Mouse (Mus musculus): ENCODE measurements at regions not wholly inside any gene's neighbourhood (a gene's known extent, or its start where the extent isn't known, plus 50 kb on each side); places are given as distances from the start of the nearest gene placed in this dataset.

DNA sequence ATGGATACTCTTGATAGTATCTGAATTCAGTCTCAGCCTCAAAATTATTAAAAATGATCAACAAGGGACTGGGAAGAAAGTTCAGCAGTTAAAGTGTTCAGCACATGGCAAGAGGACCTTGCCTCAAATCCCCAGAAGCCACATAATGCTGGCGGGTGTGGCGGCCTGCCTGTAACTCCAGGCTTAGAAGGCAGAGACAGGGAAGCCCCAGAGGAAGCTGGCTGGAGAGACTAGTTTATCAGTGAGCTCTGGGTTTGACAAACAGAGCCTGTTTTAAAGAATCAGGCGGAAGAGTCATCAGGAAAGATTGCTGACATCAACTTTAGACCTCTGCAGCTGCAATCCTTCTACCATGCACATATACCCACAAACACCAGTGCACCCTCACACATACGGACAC lies 52.1 kb upstream of the Fyn start:
- DNase-seq (ENCODE audit: extremely low spot score, low read depth, low spot score), result no peak

DNA sequence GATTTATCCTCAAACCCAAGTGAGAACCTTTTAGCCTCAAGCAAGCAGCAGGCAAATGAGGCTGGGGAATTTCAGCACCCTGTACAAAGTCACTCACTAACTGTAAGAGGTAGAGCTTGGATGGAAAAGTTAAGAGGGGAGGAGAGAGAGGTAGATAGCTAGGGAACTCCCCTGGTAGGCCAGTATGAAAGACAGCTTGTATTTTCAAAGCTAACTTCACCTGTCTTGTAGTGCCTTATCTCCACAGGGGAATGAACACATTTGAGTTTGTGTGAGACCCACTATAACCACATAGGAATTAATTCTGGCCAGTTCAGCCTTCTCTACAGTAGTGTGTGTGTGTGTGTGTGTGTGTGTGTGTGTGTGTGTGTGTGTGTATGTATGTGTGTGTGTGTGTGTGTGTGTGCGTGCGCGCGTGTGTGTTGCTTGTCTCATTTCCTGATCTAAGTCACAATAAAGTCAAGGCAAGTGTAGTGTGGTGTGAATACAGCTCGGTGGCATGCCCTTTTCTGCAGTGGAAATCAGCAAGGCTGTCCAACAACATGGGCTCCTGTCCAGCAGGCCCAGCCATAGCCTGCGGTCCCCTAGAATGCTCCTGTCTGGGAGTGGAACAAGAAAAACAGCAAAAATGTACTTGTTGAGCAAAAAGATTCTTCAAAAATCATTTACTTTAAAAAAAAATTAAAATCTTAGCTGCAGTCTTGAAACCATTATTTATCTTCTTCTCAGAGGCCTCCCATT lies 53.1 kb upstream of the Fyn start:
- DNase-seq (ENCODE audit: extremely low spot score, low read depth, low spot score), result no peak

DNA sequence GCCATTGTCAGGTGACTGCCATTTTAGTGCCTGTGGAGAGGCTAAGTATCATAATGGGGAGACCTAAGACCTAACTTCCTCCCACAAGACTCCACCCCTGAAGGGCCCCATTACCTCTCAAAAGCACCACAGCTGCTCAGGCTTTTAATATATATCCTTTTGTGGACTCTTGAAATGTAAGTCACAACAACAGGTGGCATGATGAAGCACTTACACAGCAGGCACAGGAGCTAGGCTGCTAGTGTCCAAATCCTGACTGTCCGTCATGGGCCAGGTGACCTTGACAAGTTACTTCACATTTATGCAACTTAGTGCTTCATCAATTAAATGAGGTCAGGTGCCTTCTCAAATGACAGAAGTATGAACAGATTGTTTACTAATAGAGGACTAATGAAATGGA lies 57.2 kb upstream of the Fyn start:
- no peak for DNase-seq (ENCODE audit: extremely low spot score, low read depth, low spot score)

DNA sequence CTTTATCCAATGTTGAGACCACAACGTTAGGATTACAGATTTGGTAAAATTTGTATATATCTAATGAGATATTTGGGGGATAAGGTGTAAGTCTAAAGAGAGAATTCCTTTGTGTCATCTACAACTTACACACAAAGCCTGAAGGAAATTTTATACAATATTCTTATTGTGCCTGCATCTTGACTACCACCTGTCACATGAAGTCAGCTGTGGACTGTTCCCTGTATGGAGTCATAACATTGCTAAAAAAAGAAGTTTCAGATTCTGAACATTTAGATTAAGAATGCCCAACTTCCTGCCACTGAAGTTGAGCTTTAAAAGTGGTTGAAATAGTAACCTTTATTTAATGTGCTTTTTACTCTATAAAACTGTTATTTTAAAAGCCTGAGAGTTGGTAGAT lies 60.1 kb upstream of the Fyn start:
- no peak for DNase-seq (ENCODE audit: extremely low spot score, low read depth, low spot score)

DNA sequence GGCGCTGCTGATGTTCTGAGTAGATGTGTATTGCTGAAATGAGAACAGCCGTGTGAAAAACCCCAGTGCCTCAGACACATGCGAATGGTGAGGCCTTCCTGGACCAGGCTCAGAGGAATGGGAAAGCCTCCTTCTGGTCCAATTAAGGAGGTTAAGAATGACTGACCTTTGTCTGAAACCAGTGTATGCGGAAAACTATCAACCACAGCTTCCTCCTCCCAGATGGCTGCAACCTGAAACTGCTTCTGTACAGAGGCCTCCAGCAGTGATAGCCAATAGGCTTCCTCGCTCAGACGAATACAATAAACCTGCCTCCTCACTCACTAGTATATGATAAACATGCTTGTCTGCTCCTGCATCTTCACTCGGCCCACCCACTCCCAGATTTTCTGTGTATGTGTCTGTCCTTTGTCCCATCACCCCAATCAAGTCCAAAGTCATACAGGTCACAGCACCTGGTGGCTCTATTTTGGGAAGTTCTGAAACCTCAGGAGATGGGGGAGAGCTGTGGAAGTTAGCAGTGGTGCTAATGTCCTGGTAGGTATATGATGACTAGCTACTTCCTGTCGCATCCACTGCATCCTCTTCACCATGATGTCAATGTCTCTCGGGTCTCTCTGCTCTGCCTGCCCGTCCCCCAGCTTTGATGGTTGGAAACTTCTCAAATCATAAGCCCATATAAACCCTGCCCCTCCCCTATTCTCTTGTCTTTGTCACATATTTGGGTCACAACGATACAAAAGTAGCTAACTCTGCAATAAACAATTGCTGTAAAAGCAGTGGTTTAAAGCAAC lies 75.8 kb upstream of the Fyn start:
- peak; percentile 20 for DNase-seq (ENCODE audit: extremely low spot score, low read depth, low spot score)

DNA sequence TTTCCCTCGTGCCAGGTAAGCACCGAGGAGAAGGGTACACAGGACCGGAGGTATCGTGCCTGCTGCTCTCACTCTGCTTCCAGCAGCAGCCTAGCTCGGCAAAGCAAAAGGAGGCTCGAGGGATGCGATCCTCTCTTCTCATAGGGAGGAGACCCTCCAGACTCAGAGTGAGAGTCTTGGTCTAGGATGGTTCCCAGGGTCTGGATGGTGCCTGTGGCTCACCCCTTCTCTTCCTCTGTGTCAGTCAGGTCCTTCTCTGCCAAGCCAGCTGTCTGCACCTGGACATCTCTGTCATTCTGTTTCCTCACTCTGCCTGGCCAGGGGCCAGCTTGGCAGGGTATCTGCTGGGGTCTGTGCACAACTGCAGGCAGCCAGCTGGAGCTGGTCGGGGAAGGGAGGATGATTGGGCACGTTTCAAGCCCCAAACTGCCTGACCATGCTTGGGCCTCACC lies 76.9 kb upstream of the Fyn start:
- DNase-seq (ENCODE audit: extremely low spot score, low read depth, low spot score), result no peak

DNA sequence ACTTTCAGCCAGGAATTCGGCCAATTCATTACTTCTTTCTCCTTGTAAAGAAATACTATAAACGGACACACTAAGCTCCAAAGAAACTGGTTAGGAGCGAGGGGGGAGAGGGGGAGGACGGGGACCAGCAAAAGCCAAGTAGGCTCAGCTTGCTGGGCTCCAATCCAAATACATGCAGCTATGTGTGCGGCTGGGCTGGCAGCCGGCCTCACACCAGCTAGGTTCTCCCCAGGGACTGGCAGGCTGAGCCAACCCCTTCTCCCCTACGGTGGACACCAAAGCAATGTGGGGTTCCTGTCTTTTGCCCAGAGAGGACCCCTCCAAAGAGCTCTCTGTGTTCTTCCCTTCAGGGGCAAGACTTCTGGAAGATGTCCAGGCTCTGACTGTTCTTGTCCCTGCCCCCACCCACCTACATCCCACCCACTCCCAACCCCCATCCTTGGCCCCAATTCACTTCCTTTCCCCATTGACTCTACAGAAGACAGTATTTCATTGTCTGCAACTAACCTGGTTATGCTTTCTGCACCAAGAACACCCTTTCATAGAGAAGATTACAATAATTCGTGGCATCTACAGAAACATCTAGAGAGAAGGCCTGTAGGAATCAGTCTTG lies 77.4 kb upstream of the Fyn start:
- DNase-seq (ENCODE audit: extremely low spot score, low read depth, low spot score), result no peak

DNA sequence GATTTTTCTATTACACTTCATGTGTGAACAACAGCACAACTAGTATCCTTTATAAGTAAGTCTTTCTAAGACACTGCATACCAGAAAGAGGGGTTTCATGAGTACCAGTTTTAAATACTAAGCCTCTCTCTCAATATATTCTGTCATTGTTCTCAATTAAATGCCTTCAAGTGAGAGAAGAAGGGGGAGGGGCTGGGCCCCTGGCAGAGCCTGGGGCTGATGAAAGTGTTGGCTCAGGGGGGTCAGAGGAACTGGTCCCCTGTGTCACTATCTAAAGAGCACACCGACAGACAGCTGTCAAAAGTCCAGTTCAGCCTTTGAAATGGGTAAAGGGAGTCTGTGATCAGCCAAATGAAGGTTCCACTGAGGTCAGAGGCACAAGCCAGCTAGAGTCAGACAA lies 78.4 kb upstream of the Fyn start:
- DNase-seq (ENCODE audit: extremely low spot score, low read depth, low spot score), result no peak

DNA sequence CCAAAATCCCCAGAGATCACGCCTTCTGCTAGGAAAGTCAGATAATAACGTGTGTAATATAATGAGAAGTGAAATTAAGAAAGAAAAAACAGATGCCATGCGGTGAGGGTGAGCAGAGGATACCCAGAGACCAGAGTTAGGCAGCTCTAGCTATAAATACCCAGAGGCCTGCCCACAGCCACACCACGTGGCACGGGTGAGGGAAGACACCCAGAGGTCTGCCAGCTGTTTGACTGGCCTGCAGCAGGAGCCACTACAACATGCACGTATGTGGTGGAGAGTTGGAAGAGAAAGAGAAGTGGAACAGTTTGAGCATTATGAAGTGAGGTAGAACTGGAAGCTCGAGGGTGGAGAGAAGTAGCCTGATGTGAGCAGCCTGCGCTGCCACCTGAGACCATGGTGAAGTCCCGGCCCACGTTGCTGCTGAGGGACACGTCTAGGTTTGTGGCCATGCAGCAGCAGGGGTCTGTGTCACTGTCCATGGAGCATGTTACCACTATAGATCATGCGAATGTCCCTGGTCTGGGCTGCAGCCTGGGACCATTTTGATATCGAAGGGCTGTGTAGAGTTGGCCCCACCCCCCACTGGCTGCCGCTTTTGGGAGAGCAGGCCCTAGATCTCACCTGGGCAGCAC lies 88.2 kb upstream of the Fyn start:
- DNase-seq (ENCODE audit: extremely low spot score, low read depth, low spot score), result no peak

DNA sequence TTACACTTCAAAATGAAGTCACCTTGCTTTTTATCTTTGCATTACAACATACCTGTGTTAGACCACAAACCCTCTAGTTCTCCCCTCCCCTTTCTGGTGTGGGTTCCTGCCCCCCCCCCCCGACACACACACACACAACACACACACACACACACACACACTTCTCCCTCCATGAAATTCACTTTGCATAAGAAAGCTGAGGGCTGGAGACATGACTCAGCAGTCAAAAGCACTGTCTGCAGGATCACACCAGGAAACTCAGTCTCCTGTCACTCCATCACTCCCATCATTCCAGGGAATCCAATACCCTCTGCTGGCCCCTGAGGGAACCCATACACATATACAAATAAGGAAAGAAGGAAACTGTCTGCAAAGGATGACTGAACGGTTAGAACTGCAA lies 94.5 kb upstream of the Fyn start:
- DNase-seq (ENCODE audit: extremely low spot score, low read depth, low spot score), result no peak

DNA sequence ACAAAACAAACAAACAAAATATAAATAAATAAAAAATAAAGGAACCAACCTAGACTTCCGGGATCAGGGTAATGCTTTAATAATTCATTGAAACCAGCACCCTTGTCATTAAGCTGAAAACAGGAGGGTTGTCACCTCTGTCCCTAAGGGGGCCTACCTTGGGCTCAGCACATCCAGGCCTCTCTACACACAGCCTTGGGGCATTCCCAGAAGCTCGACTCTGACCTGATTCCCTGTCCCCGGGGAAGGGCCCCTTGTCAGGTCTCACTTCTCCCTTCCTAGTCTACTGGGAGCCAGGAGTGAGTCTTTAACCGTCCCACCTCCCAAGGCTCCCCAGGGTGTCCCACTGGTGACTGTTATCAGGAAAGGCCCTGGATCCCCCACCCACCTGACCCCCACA lies 95.2 kb upstream of the Fyn start:
- no peak for DNase-seq (ENCODE audit: extremely low spot score, low read depth, low spot score)

DNA sequence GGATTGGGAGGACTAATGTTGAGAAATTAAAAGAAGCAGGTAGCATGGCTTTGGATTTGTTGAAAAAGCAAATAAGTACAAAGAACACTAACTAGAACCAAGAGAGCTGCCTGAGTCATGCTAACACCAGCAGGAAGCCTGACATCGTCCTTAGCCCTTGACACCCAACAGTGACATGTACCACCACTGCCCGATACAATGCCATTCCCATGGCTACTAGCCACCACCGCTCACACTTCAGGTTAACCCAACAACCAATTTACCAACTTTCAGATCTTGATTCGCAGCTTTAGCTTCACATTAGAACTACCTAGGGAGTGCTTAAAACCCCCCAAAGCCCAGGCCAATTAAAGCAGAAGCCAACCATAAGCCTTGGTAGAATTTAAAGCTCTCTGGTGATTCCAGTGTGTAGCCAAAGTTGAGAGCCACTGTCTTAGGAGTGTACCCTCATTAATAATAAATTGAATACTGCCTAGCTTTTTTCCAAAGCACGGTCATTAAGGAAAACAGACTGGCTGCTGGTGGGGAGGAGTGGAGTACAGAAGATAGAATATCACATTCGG lies 96.2 kb upstream of the Fyn start:
- no peak for DNase-seq (ENCODE audit: extremely low spot score, low read depth, low spot score)

DNA sequence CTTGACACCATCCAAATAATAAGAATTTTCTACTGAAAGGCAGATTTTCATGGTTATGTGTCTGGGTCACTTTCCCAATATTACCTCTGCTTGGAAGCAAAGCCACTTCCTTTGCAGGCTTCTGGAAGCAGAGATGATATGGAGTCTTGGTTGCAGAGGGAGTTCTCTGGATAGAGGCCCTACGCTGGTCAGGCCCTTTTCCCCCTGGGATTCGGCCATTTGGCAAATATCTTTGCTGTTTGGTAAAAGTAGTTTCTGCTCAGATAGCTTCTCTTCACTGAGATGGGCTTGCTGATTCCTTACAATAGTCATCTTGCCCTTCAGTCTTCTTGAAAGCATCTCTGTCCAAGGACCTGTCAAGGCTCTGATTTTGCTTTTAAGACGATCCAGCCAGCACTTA lies 98.2 kb upstream of the Fyn start:
- DNase-seq (ENCODE audit: extremely low spot score, low read depth, low spot score), result no peak

DNA sequence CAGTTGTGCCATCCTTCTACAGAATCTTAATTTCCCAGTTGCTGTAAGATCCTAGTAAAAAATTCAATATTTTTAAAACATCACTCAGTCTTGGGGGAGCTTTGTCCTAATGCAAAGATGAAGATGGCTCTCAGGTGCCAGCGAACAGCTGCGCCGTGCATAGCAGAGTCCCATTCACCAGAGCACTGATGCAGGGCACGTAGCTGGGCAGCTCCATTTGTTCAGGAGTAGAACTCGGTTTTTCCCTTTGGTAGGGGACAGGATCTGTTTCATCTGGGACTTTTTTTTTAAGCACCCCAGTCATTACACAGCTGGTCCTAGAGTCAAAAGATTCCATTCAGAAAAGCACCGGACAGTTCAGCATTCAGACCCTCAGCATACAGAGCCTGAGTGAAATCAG lies 101.4 kb upstream of the Fyn start:
- no peak for DNase-seq (ENCODE audit: extremely low spot score, low read depth, low spot score)

DNA sequence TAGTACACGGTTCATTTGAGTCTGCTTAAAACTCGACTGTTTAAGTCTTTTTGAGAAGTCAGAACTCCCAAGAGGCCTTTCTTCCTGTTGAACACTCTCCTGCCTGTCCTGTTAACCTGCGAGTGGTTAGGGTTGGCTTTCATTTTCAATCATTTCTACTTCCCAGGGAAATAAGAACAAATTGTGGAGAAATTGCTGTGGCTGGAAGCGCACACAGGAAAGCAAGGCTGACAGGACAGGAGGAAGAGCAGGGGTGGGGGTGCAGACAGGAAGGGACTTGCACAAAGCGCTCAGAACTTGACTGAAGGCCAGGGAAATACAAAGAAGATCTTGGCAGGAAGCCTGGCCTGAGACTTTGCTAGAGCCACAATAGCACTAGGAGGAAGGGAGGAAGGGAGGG lies 102.2 kb upstream of the Fyn start:
- no peak for DNase-seq (ENCODE audit: extremely low spot score, low read depth, low spot score)

DNA sequence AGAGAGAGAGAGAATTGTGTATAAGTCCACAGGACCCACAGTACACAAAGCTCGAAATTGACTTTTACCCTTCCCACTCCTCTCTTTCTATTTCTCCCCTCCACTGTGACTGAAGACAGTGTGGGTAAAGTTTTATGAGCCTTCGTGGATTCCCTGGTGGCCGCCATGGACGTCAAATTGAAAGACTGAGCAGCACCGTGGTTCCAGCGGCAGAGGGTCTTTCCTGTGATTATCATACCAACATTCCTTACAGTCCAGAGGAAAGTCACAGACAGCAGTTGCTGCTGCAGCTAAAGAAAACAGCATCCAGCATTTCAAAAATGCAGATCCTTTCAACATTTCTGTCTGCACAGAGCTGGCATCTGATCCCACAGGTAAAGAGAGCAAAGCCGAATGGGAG lies 98.9 kb upstream of the Ccn6 start:
- DNase-seq (ENCODE audit: extremely low spot score, low read depth, low spot score), result no peak

DNA sequence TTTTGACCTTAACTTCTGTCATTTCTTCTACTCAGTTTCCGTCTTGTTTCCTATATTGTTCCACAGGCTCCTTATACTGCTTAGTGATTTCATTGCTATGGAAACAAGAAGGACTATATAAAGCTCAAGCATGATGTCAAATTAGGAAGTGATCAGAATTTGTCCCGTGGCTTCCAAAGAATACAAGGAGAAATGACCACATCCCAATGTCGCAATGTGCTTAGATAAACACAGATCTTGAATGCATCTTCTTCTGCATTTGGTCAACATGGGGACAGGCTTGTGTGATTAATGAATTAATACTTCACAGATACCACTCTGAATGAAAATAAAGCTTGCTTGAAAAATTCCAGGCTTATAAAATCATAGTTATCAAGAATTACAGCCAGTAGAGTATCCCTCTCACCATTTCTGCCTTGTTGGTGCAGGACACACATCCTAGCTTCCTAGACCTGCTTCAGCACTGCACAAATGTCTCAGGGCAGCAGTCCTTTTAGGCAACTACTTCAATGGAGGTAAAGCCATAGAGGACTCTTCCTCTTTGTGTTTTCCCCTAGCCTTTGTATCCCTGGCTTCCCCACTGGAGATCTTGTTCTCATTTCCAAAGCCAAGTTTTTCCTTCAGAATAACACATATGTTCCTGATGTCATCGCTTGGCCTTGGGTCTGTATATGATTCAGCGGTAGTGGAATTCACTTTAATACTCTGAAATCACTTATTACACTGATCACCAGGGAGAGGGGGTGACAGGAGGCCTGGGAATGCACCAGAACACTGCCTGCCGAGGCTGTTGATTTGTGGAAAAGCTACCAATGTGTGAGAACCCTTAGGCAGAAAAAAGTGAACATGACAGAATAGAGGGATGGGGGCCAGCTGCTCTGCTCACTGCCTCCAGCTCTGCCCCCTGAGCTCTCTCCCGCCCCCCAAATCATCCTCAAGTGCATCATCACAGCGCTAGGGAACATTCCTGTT lies 97.9 kb upstream of the Ccn6 start:
- DNase-seq (ENCODE audit: extremely low spot score, low read depth, low spot score), result no peak

DNA sequence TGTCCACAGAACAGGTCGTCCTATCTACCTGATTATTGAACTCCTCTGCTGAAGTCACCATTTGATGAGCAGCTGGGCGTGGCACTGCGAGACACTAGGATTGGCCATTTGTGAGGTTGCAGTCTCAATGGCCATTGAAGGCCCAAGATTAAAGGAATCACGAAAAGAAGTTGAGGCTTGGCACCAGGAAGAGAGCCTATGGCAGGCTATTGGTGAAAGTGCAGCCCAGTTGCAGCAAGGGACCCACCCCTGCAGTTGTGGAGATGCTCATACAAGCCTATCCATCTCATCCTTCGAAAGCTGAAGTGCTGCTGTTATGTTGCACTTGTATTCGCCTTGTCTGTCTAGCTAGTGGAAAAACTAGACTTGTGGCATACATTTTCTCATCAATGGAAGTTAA lies 96.5 kb upstream of the Ccn6 start:
- DNase-seq (ENCODE audit: extremely low spot score, low read depth, low spot score), result no peak

DNA sequence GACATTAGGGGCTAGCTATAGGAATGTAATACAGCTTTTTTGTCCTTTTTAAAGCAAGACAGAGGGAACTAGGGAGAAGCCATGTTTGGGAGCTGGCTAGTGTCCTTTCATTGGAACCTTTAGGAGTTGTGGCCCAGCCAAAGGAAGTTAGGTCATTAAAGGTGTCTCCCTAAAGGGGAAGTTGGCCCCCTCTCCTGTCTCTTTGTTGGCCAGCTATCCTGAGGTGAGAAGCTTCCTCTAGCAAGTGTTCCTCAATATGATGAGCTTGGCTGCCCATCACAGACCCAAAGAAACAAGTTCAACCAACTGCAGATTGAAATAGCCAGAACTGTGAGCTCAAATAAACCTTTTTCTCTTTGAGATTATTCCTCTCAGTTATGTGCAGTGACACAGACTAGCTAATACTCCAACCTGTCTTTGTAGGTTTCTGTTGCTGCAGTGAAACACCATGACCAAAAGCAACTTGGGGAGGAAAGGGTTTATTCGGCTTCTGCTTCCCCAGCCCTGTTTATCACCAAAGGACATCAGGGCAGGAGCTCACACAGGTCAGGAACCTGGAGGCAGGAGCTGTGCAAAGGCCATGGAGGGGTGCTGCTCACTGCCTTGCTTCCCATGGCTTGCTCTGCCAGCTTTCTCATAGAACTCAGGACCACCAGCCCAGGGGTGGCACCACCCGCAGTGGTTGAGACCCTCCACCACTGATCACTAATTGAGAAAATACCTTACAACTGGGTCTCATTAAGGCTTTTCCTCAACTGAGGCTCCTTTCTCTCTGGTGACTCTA lies 94.0 kb upstream of the Ccn6 start:
- DNase-seq (ENCODE audit: extremely low spot score, low read depth, low spot score), result no peak

Measured in hindlimb bud, embryonic 11.5 days (tissue).